14 mouse cellular contexts compared by ENCODE assay signal in genomic region chr13:93985181-93985580, GRCm38 (mm10).
"Had no signal": no experiment of that assay in that cellular context is flagged by ENCODE, and none has a peak within 500 bp of the region (broad histone marks: within the 10 kb centered on the region; RNA-seq: fewer than 3 reads in every experiment).

No protein-coding gene starts in this region.

- H3K27ac ChIP-seq: kidney, embryonic 15.5 days; left cerebral cortex, adult 2 months; liver, embryonic 13.5 days had no signal

- DNase-seq: kidney, adult 11 months; kidney, adult 8-10 months; kidney, postnatal 10 days; kidney, postnatal 36 days; layer of hippocampus, postnatal 36 days; liver, embryonic 13.5 days; lung, adult 2 months; lung, postnatal 14 days; lung, postnatal 4 days; midbrain, embryonic 14.5 days; thymus, adult 2 months; thymus, postnatal 25 days had no signal

- H3K4me3 ChIP-seq: kidney, embryonic 15.5 days; left cerebral cortex, adult 2 months; liver, embryonic 13.5 days had no signal

- H3K36me3 ChIP-seq: kidney, embryonic 15.5 days; liver, embryonic 13.5 days had no signal

- H3K9me3 ChIP-seq: kidney, embryonic 15.5 days; liver, embryonic 13.5 days had no signal

- H3K27me3 ChIP-seq: kidney, embryonic 15.5 days; liver, embryonic 13.5 days had no signal
